ENCODE assay signal across 11 mouse cellular contexts in genomic region chr9:44086960-44087359, GRCm38 (mm10). TPM values are rescaled to one million over a fixed set of nuclear protein-coding genes. Genes with fewer than 3 reads are reported as not detected.
DNase-seq lines count a peak whose midpoint lies in the region; ATAC-seq and TF ChIP-seq lines count a peak whose summit lies in the region.
"Had no signal": no experiment of that assay in that cellular context is flagged by ENCODE, and none has a peak within 500 bp of the region (broad histone marks: within the 10 kb centered on the region; RNA-seq: fewer than 3 reads in every experiment).

No protein-coding gene starts in this region.

- H3K9ac ChIP-seq in intestine, embryonic 15.5 days, result no peak overlapping the region
- H3K9ac ChIP-seq in intestine, embryonic 16.5 days (ENCODE audit: low read depth, low read length), result no peak overlapping the region
- H3K9ac ChIP-seq in heart, postnatal 0 days (replicated peaks; ENCODE audit: low read depth, low read length), result peak overlapping the region; percentile 96

- peaks cover 17% of the 10 kb centered on the region for H3K4me1 ChIP-seq in cerebellum, adult 2 months (ENCODE audit: control insufficient read depth, insufficient read depth, low read length)
- peaks cover 49% of the 10 kb centered on the region for H3K4me1 ChIP-seq in intestine, embryonic 15.5 days (replicated peaks)
- H3K4me1 ChIP-seq in intestine, embryonic 16.5 days (ENCODE audit: control insufficient read depth, insufficient read depth, low read length), result peaks cover 46% of the 10 kb centered on the region
- H3K4me1 ChIP-seq in heart, postnatal 0 days (ENCODE audit: control insufficient read depth, insufficient read depth), result peaks cover 43% of the 10 kb centered on the region
- peaks cover 61% of the 10 kb centered on the region for H3K4me1 ChIP-seq in forebrain, embryonic 10.5 days

- no peak for TF ChIP-seq CTCF in cerebellum, adult 2 months (IDR thresholded peaks at IDR 0.05; ENCODE audit: borderline replicate concordance, insufficient read depth, low read depth, low read length)
- no peak for TF ChIP-seq CTCF in heart, postnatal 0 days (IDR thresholded peaks at IDR 0.05; ENCODE audit: low read depth)

- 16% methylated on average over 10 of the region's 10 CpGs for WGBS in cerebellum, adult 2 months
- WGBS in intestine, embryonic 15.5 days, result 42% methylated on average over 10 of the region's 10 CpGs
- WGBS in intestine, embryonic 16.5 days, result 54% methylated on average over 10 of the region's 10 CpGs
- whole genome bisulfite sequencing in heart, postnatal 0 days, result 37% methylated on average over 10 of the region's 10 CpGs
- WGBS in forebrain, embryonic 10.5 days, result 35% methylated on average over 10 of the region's 10 CpGs

- H3K36me3 ChIP-seq in intestine, embryonic 15.5 days, result peaks cover 3% of the 10 kb centered on the region; the same call in 1 of the 2 replicates
- no peaks in the 10 kb centered on the region; the same call in 1 of the 2 replicates for H3K36me3 ChIP-seq in intestine, embryonic 16.5 days (ENCODE audit: control insufficient read depth, insufficient read depth, low read length)
- peaks cover 24% of the 10 kb centered on the region for H3K36me3 ChIP-seq in heart, postnatal 0 days (replicated peaks; ENCODE audit: control insufficient read depth, insufficient read depth, low read length)
- H3K36me3 ChIP-seq in myocyte (ENCODE audit: control insufficient read depth, insufficient read depth), result no peaks in the 10 kb centered on the region
- peaks cover 21% of the 10 kb centered on the region for H3K36me3 ChIP-seq in forebrain, embryonic 10.5 days (replicated peaks)

- H3K4me3 ChIP-seq in cerebellum, adult 2 months (replicated peaks; ENCODE audit: insufficient read depth, low read depth, low read length), result peak overlapping the region; percentile 69
- no peak overlapping the region for H3K4me3 ChIP-seq in intestine, embryonic 15.5 days (replicated peaks)
- no peak overlapping the region for H3K4me3 ChIP-seq in intestine, embryonic 16.5 days (ENCODE audit: low read length)
- peak overlapping the region; percentile 79 for H3K4me3 ChIP-seq in heart, postnatal 0 days (ENCODE audit: low read depth, low read length)
- no peak overlapping the region for H3K4me3 ChIP-seq in myocyte
- no peak overlapping the region for H3K4me3 ChIP-seq in forebrain, embryonic 10.5 days
- H3K4me3 ChIP-seq: forebrain, embryonic 13.5 days had no signal

- H3K27ac ChIP-seq in cerebellum, adult 2 months (ENCODE audit: insufficient read depth, low read length), result peak overlapping the region; percentile 29; the same call in 1 of the 2 replicates
- H3K27ac ChIP-seq in intestine, embryonic 15.5 days, result no peak overlapping the region
- H3K27ac ChIP-seq in intestine, embryonic 16.5 days (ENCODE audit: low read length), result no peak overlapping the region
- peak overlapping the region; percentile 97 for H3K27ac ChIP-seq in heart, postnatal 0 days (ENCODE audit: low read depth)
- no peak overlapping the region for H3K27ac ChIP-seq in forebrain, embryonic 10.5 days
- H3K27ac ChIP-seq: forebrain, embryonic 13.5 days had no signal

- H3K27me3 ChIP-seq in cerebellum, adult 2 months (ENCODE audit: control insufficient read depth, insufficient read depth, low read length), result no peaks in the 10 kb centered on the region
- no peaks in the 10 kb centered on the region for H3K27me3 ChIP-seq in intestine, embryonic 15.5 days (replicated peaks)
- no peaks in the 10 kb centered on the region for H3K27me3 ChIP-seq in intestine, embryonic 16.5 days (replicated peaks; ENCODE audit: control insufficient read depth, insufficient read depth, low read length)
- H3K27me3 ChIP-seq in heart, postnatal 0 days (ENCODE audit: control insufficient read depth, insufficient read depth, low read length), result no peaks in the 10 kb centered on the region
- no peaks in the 10 kb centered on the region for H3K27me3 ChIP-seq in myocyte (ENCODE audit: control insufficient read depth, insufficient read depth, insufficient read length)
- H3K27me3 ChIP-seq in forebrain, embryonic 10.5 days (ENCODE audit: poor library complexity, severe bottlenecking), result peaks cover 71% of the 10 kb centered on the region

- ATAC-seq in intestine, embryonic 15.5 days, result no peak
- no peak for ATAC-seq in intestine, embryonic 16.5 days
- ATAC-seq in heart, postnatal 0 days (ENCODE audit: insufficient read depth, low read depth), result no peak
- ATAC-seq: forebrain, embryonic 13.5 days had no signal

- peak overlapping the region; percentile 31 for H3K4me2 ChIP-seq in intestine, embryonic 15.5 days (replicated peaks)
- H3K4me2 ChIP-seq in intestine, embryonic 16.5 days (ENCODE audit: low read depth, low read length), result no peak overlapping the region
- peak overlapping the region; percentile 95 for H3K4me2 ChIP-seq in heart, postnatal 0 days (ENCODE audit: low read depth, low read length)
- H3K4me2 ChIP-seq in myocyte (ENCODE audit: low read depth), result peak overlapping the region; percentile 84
- H3K4me2 ChIP-seq: forebrain, embryonic 13.5 days had no signal

- no peak overlapping the region for H3ac ChIP-seq in myocyte (ENCODE audit: control insufficient read depth, insufficient read length)

- 0 out of 2 replicates have a peak, but pooled peaks have one; percentile 23 for TF ChIP-seq POLR2A in cerebellum, adult 2 months (IDR thresholded peaks at IDR 0.05; ENCODE audit: borderline replicate concordance, insufficient read depth, low read length)
- no peak for TF ChIP-seq POLR2A in myocyte (IDR thresholded peaks at IDR 0.05; ENCODE audit: insufficient read length, low read depth)

- TF ChIP-seq EP300 in heart, postnatal 0 days (IDR thresholded peaks at IDR 0.05; ENCODE audit: low read depth), result no peak

- DNase-seq in cerebellum, adult 2 months, result no peak
- DNase-seq in cerebellum, postnatal 36 days, result no peak
- DNase-seq in heart, postnatal 0 days (ENCODE audit: low spot score), result no peak
- DNase-seq in spleen, postnatal 14 days (ENCODE audit: low spot score in 2 of 2), result no peak
- DNase-seq in forebrain, embryonic 10.5 days (ENCODE audit: extremely low spot score, low spot score), result no peak

- no peaks in the 10 kb centered on the region for H3K9me3 ChIP-seq in intestine, embryonic 15.5 days
- H3K9me3 ChIP-seq in intestine, embryonic 16.5 days (ENCODE audit: control insufficient read depth, low read length), result no peaks in the 10 kb centered on the region
- H3K9me3 ChIP-seq in heart, postnatal 0 days (replicated peaks; ENCODE audit: control insufficient read depth, low read length), result no peaks in the 10 kb centered on the region
- no peaks in the 10 kb centered on the region for H3K9me3 ChIP-seq in forebrain, embryonic 10.5 days
- H3K9me3 ChIP-seq: forebrain, embryonic 13.5 days had no signal

- no peaks in the 10 kb centered on the region for H3K79me2 ChIP-seq in myocyte (ENCODE audit: control insufficient read depth, insufficient read depth)

RNA-seq across cellular contexts. Expression of gene Mfrp, which starts 14.6 kb away (rescaled TPM):
- polyA plus RNA-seq in cerebellum, adult 2 months (2012; rRNA removed), result 2.7 and 7.3 TPM in 2 replicates
- polyA plus RNA-seq in intestine, embryonic 15.5 days (2015; fragmentation: Nextera tagmentation; extraction: Ambion mirVana), result 0.06 and 0.10 TPM in 2 replicates
- 0.18 and 0.24 TPM in 2 replicates for polyA plus RNA-seq in intestine, embryonic 16.5 days (2015; fragmentation: Nextera tagmentation; extraction: Ambion mirVana)
- total RNA-seq in heart, postnatal 0 days (2014; rRNA removed; ENCODE audit: low replicate concordance), result not detected in 2 replicates
- polyA plus RNA-seq in heart, postnatal 0 days (2015; fragmentation: Nextera tagmentation; extraction: Ambion mirVana), result not detected in 2 replicates
- polyA plus RNA-seq in myocyte (2012; fragmentation: generic; extraction: Trizol), result 0.01 TPM
- polyA plus RNA-seq in forebrain, embryonic 10.5 days (2016; fragmentation: Nextera tagmentation; extraction: Ambion mirVana), result 0.15 and 0.26 TPM in 2 replicates
- total RNA-seq: megakaryocyte-erythroid progenitor cell, adult 5-6 weeks had no signal

RNA-seq across cellular contexts. Expression of gene C1qtnf5, which starts 20.1 kb away (rescaled TPM):
- polyA plus RNA-seq in cerebellum, adult 2 months (2012; rRNA removed), result 26.0 and 29.1 TPM in 2 replicates
- 3.1 and 3.5 TPM in 2 replicates for polyA plus RNA-seq in intestine, embryonic 15.5 days (2015; fragmentation: Nextera tagmentation; extraction: Ambion mirVana)
- polyA plus RNA-seq in intestine, embryonic 16.5 days (2015; fragmentation: Nextera tagmentation; extraction: Ambion mirVana), result 2.7 and 3.0 TPM in 2 replicates
- 9.0 TPM in 2 replicates for total RNA-seq in heart, postnatal 0 days (2014; rRNA removed; ENCODE audit: low replicate concordance)
- 4.1 and 4.5 TPM in 2 replicates for polyA plus RNA-seq in heart, postnatal 0 days (2015; fragmentation: Nextera tagmentation; extraction: Ambion mirVana)
- 0.61 TPM for polyA plus RNA-seq in myocyte (2012; fragmentation: generic; extraction: Trizol)
- not detected in 2 replicates for polyA plus RNA-seq in forebrain, embryonic 10.5 days (2016; fragmentation: Nextera tagmentation; extraction: Ambion mirVana)
- total RNA-seq: granulocyte monocyte progenitor cell, adult 5-6 weeks; megakaryocyte-erythroid progenitor cell, adult 5-6 weeks had no signal

RNA-seq across cellular contexts. Expression of gene Usp2, which starts 20.1 kb away (rescaled TPM):
- polyA plus RNA-seq in cerebellum, adult 2 months (2012; rRNA removed), result 43.5 and 47.1 TPM in 2 replicates
- polyA plus RNA-seq in intestine, embryonic 15.5 days (2015; fragmentation: Nextera tagmentation; extraction: Ambion mirVana), result 10.8 and 16.6 TPM in 2 replicates
- 13.2 and 15.6 TPM in 2 replicates for polyA plus RNA-seq in intestine, embryonic 16.5 days (2015; fragmentation: Nextera tagmentation; extraction: Ambion mirVana)
- 44.9 and 48.6 TPM in 2 replicates for total RNA-seq in heart, postnatal 0 days (2014; rRNA removed; ENCODE audit: low replicate concordance)
- polyA plus RNA-seq in heart, postnatal 0 days (2015; fragmentation: Nextera tagmentation; extraction: Ambion mirVana), result 114 and 121 TPM in 2 replicates
- polyA plus RNA-seq in myocyte (2012; fragmentation: generic; extraction: Trizol), result 17.0 TPM
- polyA plus RNA-seq in forebrain, embryonic 10.5 days (2016; fragmentation: Nextera tagmentation; extraction: Ambion mirVana), result 12.7 and 12.9 TPM in 2 replicates

RNA-seq across cellular contexts. Expression of gene Gm49380, which starts 26.3 kb away (rescaled TPM):
- 0.41 and 0.75 TPM in 2 replicates for polyA plus RNA-seq in cerebellum, adult 2 months (2012; rRNA removed)
- 0.10 TPM in 1 of 2 replicates, not detected in the other for polyA plus RNA-seq in intestine, embryonic 15.5 days (2015; fragmentation: Nextera tagmentation; extraction: Ambion mirVana)
- 0.05 and 0.12 TPM in 2 replicates for polyA plus RNA-seq in intestine, embryonic 16.5 days (2015; fragmentation: Nextera tagmentation; extraction: Ambion mirVana)
- not detected in 2 replicates for total RNA-seq in heart, postnatal 0 days (2014; rRNA removed; ENCODE audit: low replicate concordance)
- 0.10 TPM in 1 of 2 replicates, not detected in the other for polyA plus RNA-seq in heart, postnatal 0 days (2015; fragmentation: Nextera tagmentation; extraction: Ambion mirVana)
- 0.02 TPM for polyA plus RNA-seq in myocyte (2012; fragmentation: generic; extraction: Trizol)
- polyA plus RNA-seq in forebrain, embryonic 10.5 days (2016; fragmentation: Nextera tagmentation; extraction: Ambion mirVana), result 0.06 and 0.36 TPM in 2 replicates
- total RNA-seq: granulocyte monocyte progenitor cell, adult 5-6 weeks; megakaryocyte-erythroid progenitor cell, adult 5-6 weeks had no signal
- polyA plus RNA-seq: forebrain, embryonic 13.5 days had no signal

RNA-seq across cellular contexts. Expression of gene Rnf26, which starts 26.4 kb away (rescaled TPM):
- polyA plus RNA-seq in cerebellum, adult 2 months (2012; rRNA removed), result 31.2 and 34.0 TPM in 2 replicates
- 56.9 and 57.9 TPM in 2 replicates for polyA plus RNA-seq in intestine, embryonic 15.5 days (2015; fragmentation: Nextera tagmentation; extraction: Ambion mirVana)
- 45.4 and 48.1 TPM in 2 replicates for polyA plus RNA-seq in intestine, embryonic 16.5 days (2015; fragmentation: Nextera tagmentation; extraction: Ambion mirVana)
- 13.0 and 16.6 TPM in 2 replicates for total RNA-seq in heart, postnatal 0 days (2014; rRNA removed; ENCODE audit: low replicate concordance)
- polyA plus RNA-seq in heart, postnatal 0 days (2015; fragmentation: Nextera tagmentation; extraction: Ambion mirVana), result 13.7 and 14.1 TPM in 2 replicates
- 29.5 TPM for polyA plus RNA-seq in myocyte (2012; fragmentation: generic; extraction: Trizol)
- polyA plus RNA-seq in forebrain, embryonic 10.5 days (2016; fragmentation: Nextera tagmentation; extraction: Ambion mirVana), result 79.5 and 81.5 TPM in 2 replicates

Comparison
In these comparisons a context has a peak if more than half of its experiments do, and no peak if none do; other contexts are left out.
1. H3K27ac ChIP-seq: peak in cerebellum, adult 2 months (single experiment) and heart, postnatal 0 days (single experiment); none in intestine, embryonic 15.5 days (single experiment), intestine, embryonic 16.5 days (single experiment) and forebrain, embryonic 10.5 days (single experiment).
2. H3K4me3 ChIP-seq: peak in cerebellum, adult 2 months (single experiment) and heart, postnatal 0 days (single experiment); none in intestine, embryonic 15.5 days (single experiment), intestine, embryonic 16.5 days (single experiment), myocyte (single experiment) and forebrain, embryonic 10.5 days (single experiment).